Mouse (Mus musculus) kidney, adult 2 months (tissue): ENCODE data around the gene Hbp1. TPM values are rescaled to one million over a fixed set of nuclear protein-coding genes. Genes with fewer than 3 reads are reported as not detected.

Experiments
- DNase-seq: peaks from one replicate; pipeline ENCODE4 v3.0.0; 2021
- H3K27ac ChIP-seq: fragments of 200-500 bp; 2 replicates; pipeline ENCODE4 v1.5.1; 2012; ENCODE audit warnings: low read depth, low read length, control low read depth, inconsistent platforms; ENCODE audit not compliant: insufficient read depth
- H3K27me3 ChIP-seq: fragments of 200-500 bp; replicated peaks from 2 replicates; pipeline ENCODE4 v1.6.1; 2012; ENCODE audit warnings: mild to moderate bottlenecking, moderate library complexity, low read length, inconsistent platforms; ENCODE audit not compliant: control insufficient read depth, insufficient read depth
- H3K36me3 ChIP-seq: fragments of 200-500 bp; 2 replicates; pipeline ENCODE4 v1.6.1; 2012; ENCODE audit warnings: mild to moderate bottlenecking, moderate library complexity, low read length, inconsistent platforms; ENCODE audit not compliant: control insufficient read depth, insufficient read depth
- H3K4me1 ChIP-seq: fragments of 200-500 bp; 2 replicates; pipeline ENCODE4 v1.6.1; 2011; ENCODE audit warnings: low read length; ENCODE audit not compliant: control insufficient read depth, insufficient read depth
- H3K4me3 ChIP-seq: fragments of 200-500 bp; 2 replicates; pipeline ENCODE4 v1.5.1; 2011; ENCODE audit warnings: mild to moderate bottlenecking, low read depth, low read length, control low read depth; ENCODE audit not compliant: insufficient read depth
- CTCF ChIP-seq: fragments of 200-500 bp; conservative IDR thresholded peaks from 2 replicates; pipeline ENCODE4 v1.5.1; 2011; ENCODE audit warnings: low read depth, mild to moderate bottlenecking, control low read depth, low read length, moderate library complexity, mixed read lengths; ENCODE audit not compliant: insufficient read depth, insufficient read length
- POLR2A ChIP-seq: fragments of 200-500 bp; IDR thresholded peaks from one replicate; pipeline ENCODE4 v1.6.1; 2011; ENCODE audit warnings: low read depth, low read length, control low read depth
- WGBS: fragments of 180-500 bp; shearing (Covaris S2); methylation state at CpG from one replicate; pipeline ENCODE4 v1.1.7; 2018; 5-methylcytosine and 5-hydroxymethylcytosine counted together
- polyA plus RNA-seq: library from polyadenylated mRNA; depleted of rRNA; stranded (reverse); fragments of >200 nt; gene quantifications from 2 replicates; pipeline ENCODE4 v1.2.3, GENCODE M21; 2012

The Hbp1 gene
- polyA plus RNA-seq, 1 experiment: 68.2 TPM

DNA sequence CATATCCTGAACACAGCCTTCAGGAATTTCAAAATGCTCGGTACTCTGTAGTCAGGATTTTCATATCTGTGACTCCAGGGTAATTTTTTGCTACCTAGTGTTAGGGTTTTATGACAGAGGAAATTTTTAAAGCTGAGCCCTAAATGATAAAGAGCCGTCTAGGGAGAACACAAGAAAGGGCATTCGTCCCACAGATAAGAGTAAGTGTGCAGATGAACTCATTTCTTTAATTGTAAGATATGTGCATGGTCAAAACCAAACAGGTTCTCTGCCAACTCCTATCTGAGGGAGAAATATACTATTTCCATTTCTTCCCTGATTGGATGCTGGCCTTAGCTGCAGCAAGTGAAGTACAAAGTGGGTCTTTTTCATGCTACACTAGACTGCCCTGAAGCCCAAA, 26.2 kb downstream of the Hbp1 start:
- no peak overlapping the region for H3K27ac ChIP-seq
- H3K36me3 ChIP-seq: peaks cover 9% of the 10 kb centered on the region
- WGBS: 81% methylated on average over 3 of the region's 3 CpGs
- DNase-seq: no peak
- TF ChIP-seq POLR2A (no peak), CTCF (no peak)
- H3K4me3 ChIP-seq: no peak overlapping the region
- no peaks in the 10 kb centered on the region for H3K27me3 ChIP-seq
- peaks cover 4% of the 10 kb centered on the region; the same call in 1 of the 2 replicates for H3K4me1 ChIP-seq

- Histone ChIP-seq H3K4me3 (no peak overlapping the region), H3K36me3 (peaks cover under 1% of the 10 kb centered on the region; the same call in 1 of the 2 replicates), H3K27ac (no peak overlapping the region), H3K4me1 (no peaks in the 10 kb centered on the region; the same call in 1 of the 2 replicates), H3K27me3 (no peaks in the 10 kb centered on the region)
- no peak for TF ChIP-seq POLR2A
- no peak for TF ChIP-seq CTCF
- 66% methylated on average over 18 of the region's 18 CpGs for WGBS
- peak; percentile 60 for DNase-seq
Measured at GRCm38 (mm10) chr12:31920464-31921405, 29.6 kb downstream of the Hbp1 start.

- WGBS: 76% methylated on average over 5 of the region's 5 CpGs
Measured at GRCm38 (mm10) chr12:31917245-31917644, 33.1 kb downstream of the Hbp1 start.

DNA sequence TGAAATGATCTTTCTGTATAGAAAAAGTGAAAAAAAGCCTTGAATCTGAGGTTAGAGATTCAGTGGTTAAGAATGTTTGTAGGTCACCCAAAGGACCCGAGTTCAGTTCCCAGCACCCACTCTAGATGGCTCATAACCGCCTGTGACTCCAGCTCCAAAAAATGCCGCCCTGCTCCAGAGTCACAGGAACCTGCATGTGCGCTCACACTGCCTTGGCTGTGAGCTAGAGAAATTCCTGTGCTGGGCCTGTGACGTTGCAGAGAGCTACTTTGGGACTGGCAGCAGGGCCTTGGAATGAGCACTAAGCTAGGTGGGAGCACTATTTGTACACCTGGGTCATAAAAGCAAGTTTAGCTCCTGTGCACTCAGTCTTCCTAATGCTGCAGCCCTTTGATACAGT, 33.6 kb downstream of the Hbp1 start:
- Histone ChIP-seq H3K4me3 (no peak overlapping the region), H3K4me1 (no peaks in the 10 kb centered on the region; the same call in 1 of the 2 replicates), H3K36me3 (no peaks in the 10 kb centered on the region), H3K27me3 (no peaks in the 10 kb centered on the region), H3K27ac (no peak overlapping the region)
- TF ChIP-seq CTCF: no peak
- TF ChIP-seq POLR2A: no peak
- WGBS: 95% methylated on average over 5 of the region's 5 CpGs
- no peak for DNase-seq

More at GRCm38 (mm10) chr12:31917245-31917644, 33.1 kb downstream of the Hbp1 start:
- Histone ChIP-seq H3K4me3 (no peak overlapping the region), H3K36me3 (no peaks in the 10 kb centered on the region), H3K27me3 (no peaks in the 10 kb centered on the region), H3K27ac (no peak overlapping the region), H3K4me1 (no peaks in the 10 kb centered on the region; the same call in 1 of the 2 replicates)
- DNase-seq: peak; percentile 41
- no peak for TF ChIP-seq POLR2A
- TF ChIP-seq CTCF: no peak

DNA sequence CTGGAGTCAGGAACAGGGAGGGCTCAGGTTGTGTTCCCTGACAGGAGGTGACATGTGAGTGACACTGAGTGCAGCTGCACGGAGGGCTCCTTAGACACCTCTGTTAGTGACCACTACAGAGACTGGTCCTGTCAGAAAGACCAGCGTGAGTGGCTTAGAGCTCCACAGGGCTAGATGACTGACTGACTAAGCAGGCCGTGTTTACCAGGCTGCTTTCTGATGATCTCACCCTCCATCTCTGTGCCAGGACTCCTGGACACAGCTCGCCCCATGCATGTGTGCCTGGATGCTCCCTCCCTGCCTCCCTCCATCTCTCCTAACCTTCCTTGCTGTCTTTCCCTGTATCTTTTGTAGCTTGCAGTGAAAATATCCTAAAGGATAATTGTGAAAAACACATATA, 36.7 kb downstream of the Hbp1 start:
- Histone ChIP-seq H3K36me3 (no peaks in the 10 kb centered on the region), H3K4me1 (no peaks in the 10 kb centered on the region; the same call in 1 of the 2 replicates), H3K27ac (no peak overlapping the region), H3K4me3 (no peak overlapping the region), H3K27me3 (no peaks in the 10 kb centered on the region)
- TF ChIP-seq CTCF: no peak
- no peak for TF ChIP-seq POLR2A
- WGBS: 42% methylated on average over 4 of the region's 4 CpGs
- DNase-seq: peak; percentile 34

DNA sequence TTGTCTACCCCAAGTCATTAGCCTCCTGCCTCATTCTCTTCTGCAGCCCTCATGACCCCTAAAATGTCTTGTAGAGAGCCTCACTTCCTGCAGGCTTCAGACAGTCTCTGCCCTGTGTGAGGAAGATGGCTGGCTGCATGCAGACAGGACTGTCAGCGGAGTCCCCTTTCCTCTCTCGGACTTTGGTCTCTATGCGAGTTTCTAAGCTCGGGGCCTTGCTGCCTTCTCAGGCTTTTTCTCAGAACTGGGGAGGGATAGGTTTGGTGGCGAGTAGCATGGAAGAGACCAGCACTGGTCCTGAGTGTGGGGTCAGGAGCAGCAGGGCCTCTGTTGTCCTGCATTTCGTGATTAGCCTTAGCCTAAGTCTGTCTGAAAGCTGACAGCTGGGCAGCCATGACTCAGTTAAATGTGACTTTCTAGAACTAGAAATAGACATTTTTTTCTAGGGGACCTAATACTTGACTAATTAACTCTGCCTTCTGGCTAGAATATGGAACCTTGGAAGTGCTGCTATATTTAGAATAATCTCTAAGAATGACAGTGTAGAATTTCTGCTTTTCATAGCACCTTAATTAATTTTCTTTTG, 37.3 kb downstream of the Hbp1 start:
- Histone ChIP-seq H3K36me3 (no peaks in the 10 kb centered on the region), H3K4me1 (no peaks in the 10 kb centered on the region; the same call in 1 of the 2 replicates), H3K4me3 (no peak overlapping the region), H3K27ac (no peak overlapping the region), H3K27me3 (no peaks in the 10 kb centered on the region)
- peak; percentile 59 for DNase-seq
- TF ChIP-seq POLR2A: no peak
- TF ChIP-seq CTCF: no peak
- 59% methylated on average over 6 of the region's 6 CpGs for WGBS

- no peaks in the 10 kb centered on the region for H3K27me3 ChIP-seq
- no peak for DNase-seq
- no peak overlapping the region for H3K27ac ChIP-seq
- 96% methylated on average over 2 of the region's 2 CpGs for WGBS
- TF ChIP-seq POLR2A: no peak
- TF ChIP-seq CTCF: no peak
- H3K4me1 ChIP-seq: no peaks in the 10 kb centered on the region
- H3K36me3 ChIP-seq: no peaks in the 10 kb centered on the region
- no peak overlapping the region for H3K4me3 ChIP-seq
Measured at GRCm38 (mm10) chr12:31907436-31907835, 42.9 kb downstream of the Hbp1 start.
